Mouse (Mus musculus) mesoderm, embryonic 11.5 days (tissue): ENCODE measurements around the gene Fam20c.

Experiments
- DNase-seq: peaks from one replicate; pipeline ENCODE4 v3.0.0-alpha.2; 2012; ENCODE audit warnings: low read depth, low spot score

Gene Fam20c

DNA sequence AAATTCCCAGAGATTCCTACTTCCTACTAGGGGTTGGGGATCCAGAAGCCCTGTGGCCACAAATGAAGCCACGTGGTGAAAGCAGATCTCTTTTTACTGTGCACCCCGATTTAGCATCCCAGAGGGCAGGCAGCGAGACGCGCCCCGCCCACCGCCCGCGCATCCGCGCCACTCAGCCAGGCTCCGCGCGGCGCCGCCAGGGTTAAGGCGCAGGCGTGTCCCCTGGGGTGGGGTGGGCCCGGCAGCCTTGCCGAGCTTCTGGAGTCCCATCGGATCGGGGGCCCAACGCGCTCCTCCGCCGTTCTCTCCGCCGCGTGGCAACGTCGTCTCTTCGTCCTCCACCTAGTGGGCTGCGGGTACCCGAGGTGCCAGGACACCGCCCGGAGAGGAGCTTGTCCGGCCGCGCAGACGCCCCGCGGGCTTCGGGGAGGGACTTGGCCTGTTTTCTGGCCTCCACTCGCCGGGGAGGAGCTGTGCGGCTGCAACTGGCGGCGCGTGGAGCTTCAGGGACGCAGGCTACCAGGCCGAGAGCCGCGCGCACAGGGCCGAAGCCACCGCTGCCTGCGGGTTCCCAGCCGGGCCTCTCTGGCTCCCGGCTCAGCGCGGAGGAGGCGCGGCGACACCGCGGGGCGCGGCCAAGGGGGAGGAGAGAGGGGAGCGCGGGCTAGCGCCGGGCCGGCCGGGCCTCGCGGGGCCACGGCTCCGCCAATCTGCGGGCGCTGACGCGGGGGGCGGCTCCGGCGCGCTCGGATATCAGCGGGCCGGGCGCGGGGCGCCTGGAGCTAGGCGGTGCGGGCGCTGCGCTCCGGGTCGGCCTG, at the start of gene Fam20c:
Gene Fam20c (plus strand): TSS at position 212 of the 818 bp plus-strand sequence.
- DNase-seq = peak; percentile 77

DNA sequence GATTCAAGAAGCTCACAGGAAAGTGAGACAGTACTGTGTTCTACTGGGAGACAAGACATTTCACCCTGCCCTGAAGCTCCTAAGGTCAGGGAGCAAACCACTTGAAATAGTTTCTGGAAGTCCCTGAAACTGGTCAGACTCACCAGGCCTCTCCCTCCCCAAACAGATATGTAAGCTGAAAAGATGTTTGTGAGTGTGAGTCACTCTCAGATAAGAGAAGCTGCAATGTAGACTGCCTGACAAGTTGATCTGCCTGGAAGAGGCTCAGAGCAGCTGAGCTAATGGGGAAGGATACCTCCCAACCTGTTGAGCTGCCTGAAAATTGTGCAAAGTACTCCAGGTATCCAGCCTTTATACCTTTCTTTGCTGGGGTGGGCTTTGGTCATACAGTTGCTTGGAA, 46.9 kb upstream of the Fam20c start:
- DNase-seq = no peak

DNA sequence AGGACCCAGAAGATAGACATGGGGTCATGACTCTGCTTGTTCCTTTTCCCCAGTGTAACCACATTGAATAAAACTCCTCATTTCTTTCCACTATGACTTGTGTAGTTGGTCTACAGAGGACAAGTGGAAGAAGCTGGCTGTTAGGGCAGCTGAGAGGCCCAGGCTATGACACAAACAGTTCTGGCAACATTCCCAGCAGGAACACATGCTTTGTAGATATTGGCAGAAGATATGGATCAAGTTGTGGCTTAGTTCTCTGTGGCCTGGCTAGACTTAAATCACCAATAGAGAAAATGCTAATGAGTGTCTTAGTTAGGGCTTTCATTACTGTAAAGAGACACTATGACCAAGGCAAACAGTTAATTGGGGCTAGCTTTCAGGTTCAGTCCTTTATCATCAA, 45.7 kb upstream of the Fam20c start:
- no peak for DNase-seq

DNA sequence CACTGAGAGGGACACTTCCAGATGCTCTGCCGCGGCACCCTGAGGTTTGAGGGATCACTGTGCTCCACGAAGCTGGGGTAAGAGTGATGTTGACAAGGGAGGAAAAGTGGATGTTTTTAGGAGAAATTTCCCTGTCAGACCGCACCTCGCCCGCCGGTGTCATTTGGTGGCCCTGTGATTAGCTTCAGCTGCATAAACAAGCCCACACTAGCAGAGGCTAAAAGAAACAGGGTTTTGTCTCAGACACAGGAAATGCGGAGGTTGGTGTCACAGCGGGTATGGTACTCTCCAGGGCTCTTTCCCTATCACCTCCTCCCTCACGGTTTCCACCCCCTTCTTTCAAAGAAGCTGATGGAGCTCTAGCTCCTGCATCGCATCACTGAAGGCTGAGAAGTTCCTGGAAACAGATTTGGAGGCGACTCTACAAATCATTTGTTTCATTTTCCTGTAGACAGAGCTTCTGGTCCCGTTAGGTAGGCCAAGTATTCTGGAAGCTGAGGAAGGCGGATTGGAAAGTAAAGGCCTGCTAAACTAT, 38.7 kb upstream of the Fam20c start:
- no peak for DNase-seq

DNA sequence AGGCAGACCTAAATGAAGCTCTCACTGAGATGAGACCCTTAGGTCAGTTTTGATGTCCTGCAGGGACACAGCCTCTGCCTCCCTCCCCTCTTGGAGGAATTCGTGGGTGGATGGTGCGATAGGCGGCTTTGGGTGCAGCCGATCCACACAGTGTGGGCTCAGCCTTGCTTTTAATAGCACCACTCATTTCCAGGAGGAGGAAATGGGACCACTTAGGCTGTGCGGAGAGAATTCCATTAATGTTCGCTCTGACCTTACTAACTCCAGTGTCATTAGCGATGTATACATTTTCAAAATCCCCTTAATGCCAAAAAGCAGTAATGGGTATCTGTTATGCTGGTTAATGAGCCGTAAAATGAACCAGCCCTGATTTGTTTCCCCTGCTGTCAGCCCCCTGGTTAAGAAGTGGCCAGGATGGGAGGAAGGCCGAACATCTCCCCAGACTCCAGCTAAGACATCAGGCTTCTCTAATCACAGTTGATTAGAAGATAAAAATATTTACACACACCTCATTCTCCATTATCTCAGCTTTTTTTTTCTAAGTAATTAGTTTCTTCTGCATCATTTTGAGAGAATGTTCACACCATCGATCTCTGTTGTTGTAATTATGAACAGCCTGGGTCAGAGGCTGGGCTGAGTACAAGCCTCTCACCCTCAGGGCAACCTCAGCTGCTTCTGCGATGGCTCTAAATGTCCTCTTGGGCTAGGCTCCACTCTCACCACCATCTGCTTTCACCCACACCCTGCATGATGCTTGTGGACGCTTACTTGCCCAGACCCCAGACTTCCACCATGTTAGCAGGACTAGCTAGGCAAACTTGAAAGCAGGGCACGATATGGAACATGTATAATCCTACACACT, 33.8 kb upstream of the Fam20c start:
- DNase-seq = peak; percentile 34

DNA sequence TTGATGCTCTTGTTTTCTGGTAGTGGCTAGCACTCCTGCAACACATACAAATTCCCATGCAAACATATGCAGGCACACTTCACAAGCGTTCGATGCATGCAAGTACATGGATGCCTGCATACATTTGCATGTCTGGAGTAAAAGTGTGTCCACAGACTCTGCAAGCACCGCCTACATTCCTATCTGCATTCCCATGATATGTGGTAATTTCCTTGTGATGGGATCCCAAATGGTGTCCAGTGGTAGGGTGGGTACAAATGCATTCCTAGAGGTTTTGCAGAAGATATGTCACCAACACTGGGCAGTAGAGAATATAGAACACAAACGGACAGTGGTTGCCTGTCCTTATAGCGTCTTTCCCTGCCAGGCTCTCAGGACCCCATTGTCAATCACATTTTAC, 29.9 kb upstream of the Fam20c start:
- no peak for DNase-seq

DNA sequence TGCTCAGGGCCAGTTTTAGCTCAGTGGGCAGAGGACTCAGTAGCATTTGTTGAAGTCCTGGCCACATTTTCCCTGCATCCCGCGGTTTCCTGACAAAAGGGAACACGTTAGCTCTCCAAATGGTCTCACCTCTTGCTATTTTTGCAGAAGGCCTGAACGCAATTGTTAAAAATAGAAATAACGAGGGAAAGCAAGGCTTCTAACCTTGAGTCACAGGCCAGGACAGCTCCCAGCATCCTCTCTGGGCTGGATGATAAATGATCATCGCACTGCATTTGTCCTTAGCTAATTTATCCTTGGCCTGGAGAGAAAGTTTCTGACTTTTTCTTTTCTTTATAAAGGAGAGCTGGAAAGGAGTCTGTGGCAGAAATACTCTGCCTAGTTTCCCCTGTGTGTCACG, 29.2 kb upstream of the Fam20c start:
- no peak for DNase-seq

DNA sequence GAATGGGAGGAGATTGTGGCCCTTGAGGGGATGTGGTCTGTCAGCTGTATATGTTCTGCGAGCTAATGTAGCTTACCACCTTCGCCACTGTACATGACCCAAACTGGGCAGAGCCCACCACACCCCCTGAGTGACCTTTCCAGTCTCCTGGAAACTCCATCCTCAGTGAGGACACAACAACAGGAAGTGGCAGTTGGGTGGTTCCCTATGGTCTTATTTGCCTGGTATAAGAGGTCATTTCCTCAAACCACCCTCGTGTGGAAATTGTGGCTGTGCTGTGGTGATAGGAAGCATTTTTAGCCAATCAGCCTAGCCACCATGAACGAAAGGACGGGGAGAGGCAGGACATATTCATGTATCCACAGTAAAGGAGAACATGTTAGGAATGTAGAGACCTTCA, 23.5 kb upstream of the Fam20c start:
- DNase-seq = no peak

DNA sequence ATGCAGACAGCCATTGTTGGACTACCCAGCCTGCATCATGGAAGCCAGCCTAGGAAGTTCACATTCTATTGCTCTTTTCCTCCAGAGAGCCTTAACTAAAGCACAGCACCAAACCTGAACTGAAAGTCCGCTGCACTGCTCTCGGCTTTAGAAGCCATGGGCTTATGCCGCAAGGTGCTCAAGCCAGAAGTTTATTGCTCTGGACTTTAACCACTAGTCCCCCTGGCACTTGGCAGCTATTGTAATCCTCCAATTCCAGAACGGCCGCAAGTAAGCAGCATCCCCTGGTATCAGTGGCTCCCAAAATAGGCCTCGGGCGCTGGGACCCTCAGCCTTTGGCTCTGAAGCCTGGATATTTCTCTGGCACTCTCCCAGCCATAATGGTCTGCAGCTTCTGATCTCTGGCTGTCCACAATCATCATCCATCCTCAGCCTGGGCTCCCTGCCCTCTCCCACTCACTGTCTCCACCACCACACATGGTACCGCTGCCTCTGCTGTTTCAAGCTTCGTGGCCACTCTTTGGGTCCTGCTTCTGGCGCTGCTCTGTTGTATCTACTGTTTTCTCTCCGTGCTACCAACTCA, 20.9 kb upstream of the Fam20c start:
- no peak for DNase-seq

DNA sequence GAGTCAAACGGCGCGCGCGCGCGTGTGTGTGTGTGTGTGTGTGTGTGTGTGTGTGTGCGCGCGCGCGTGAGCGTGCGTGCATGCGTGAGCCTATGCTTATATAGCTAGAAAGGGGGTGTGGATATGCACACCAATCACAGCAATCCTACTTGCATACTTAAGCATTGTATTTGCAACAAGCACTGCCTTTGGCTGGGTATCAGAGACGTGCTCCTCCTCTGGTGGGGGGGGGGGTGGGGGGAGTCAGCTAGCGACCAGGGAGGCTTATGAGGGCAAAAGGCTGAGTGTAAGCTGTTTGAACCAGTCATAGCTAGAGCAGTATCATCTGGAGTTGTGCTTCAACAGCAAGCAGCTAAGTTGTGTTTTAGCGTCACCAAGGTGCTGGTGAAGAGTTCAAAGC, 20.3 kb upstream of the Fam20c start:
- no peak for DNase-seq

DNA sequence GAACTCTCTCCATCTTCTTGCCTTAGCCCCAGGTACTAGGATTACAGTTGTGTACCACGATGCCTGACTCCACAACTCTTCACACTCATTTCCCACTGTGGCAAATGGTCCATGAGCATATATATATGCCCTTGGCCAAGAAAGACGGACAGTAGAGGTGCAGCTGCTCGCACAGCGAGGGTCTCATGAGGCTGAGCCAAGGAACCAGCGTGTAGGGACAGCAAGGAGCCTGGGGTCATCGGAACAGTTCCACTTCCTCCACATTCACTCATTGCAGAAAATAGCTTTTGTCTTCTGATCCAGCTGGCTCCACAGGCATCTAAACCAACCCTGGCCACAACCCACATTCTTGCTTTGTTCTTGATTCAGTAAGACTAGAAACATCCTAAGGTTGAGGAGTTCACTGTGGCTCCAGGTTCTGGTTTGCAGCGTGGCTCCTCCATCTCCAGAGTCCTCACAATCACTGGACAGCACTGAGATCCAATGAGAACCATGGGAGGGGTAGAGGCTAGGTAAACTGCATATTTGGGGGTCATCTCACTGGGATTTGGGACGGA, 19.0 kb upstream of the Fam20c start:
- no peak for DNase-seq

DNA sequence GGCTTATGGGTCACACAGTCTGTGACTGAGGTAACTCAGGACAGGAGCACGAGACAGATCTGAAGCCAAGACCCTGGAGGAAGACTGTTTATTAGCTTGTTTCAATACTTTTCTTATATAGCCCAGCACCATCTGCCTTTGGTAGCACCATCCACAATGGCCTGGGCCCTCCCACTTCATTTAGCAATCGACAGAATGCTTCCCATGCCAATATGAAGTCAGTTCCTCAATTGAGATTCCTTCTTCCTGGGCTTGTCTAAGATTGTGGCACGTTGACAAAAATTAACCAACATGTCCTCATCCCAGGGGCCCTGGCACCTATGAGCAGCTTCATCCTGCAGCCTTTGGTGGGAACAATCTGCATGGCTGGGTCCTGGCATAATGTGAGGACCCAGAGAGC, 14.2 kb upstream of the Fam20c start:
- no peak for DNase-seq

DNA sequence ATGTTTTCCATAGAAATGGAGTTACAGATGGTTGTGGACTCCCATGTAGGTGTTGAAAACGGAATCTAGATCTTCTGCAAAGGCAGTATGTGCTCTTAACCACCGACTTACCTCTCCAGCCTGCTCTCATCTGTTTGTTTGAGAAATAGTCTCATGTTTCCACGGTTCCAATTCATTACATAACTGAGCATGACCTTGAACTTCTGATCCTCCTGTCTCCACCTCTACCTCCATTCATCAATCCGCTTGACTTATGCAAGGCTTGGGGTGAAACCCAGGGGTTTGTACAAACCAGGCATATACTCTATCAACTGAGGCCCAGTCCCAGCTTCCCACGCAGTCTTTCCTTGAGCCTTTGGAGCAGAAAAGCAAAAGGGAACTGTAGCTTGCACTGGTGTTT, 12.8 kb upstream of the Fam20c start:
- DNase-seq = no peak

DNA sequence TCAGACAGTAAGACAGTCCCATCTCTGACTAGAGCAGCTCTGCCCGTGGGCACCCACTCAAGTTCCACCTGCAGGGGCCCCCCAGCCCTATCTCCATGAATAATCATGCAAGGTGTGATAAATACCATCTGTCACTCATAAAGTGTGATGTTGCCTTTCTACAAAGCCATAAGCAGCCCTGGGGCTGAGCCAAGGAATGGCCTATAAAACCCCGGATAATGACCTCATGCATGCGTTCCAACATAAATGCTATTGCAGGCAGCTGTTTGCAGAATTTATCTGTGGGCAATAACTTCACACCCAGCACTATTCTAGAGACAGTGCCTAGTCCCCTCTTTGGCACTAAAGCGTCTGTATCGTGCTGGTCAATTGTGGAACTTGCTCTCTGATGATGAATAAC, 12.0 kb upstream of the Fam20c start:
- DNase-seq = no peak

DNA sequence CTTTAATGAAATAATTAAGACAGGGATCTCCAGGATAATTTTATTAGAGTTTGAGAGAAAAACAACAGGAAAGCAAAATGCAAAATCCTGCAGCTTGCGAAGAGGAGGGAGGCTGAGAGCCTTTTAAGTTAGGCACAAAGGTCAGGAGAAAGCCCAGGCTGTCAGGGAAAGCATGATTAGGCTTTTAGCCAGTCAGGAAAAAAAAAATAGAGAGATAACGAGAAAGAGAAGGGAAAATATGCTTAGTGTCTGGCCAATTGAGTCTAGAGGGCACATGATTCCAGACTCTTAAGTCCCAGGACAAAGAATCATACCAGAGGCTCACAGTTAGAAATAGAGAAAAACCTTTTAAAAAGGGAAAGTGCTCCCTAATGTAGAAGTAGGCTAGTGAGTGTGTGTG, 10.7 kb upstream of the Fam20c start:
- DNase-seq = no peak

DNA sequence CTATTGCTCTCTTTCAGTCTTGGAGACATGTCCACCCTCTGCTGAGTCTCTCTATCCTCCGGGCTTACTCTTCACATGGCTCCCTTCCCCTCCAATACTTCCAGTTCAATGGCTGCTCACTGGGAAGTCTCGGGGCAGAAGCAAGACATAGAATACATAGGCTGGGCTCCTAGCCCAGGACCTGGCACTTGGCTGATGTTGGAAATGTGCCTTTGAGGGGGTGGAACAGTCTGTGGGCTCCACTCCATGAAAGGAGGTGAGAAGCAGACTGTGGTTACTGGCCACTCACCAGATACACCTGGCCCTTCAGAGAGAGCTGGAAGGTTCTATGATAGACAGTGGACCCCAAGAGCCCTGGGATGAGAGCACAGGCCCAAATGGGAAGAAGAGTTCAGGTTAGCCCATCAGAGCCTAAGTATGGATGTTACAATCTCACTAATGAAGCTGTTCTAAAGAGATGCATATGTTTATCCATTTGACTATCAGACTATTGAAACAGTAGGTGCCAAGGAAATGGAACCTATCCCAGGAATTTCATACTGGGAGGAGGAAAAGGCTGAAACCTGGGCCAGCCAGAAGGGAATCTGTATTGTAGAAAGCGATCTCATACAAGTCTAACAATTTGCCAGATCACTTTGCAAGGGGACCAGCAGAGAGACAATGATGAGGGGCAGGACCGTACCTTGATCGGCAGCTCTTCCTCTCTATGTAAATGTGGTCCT, 8.8 kb upstream of the Fam20c start:
- DNase-seq = no peak

DNA sequence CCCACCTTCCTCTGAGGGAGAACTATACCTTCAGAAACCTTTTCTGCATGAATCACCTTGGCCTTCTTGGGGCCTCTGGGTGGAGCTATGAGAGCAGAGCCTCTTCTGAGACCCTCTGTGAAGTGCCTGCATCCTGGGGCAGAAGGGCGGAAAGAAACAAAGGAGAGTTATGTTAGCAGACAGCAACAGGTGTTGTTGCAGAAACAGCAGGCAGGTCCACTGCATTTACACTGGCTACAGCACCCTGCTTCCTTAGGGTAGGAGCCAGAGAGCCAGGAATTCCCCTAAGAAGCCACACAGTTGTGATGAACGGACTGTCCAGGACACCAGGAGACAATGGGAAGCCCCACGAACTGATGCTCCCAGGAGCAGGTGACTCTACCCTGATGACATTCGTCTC, 1.0 kb upstream of the Fam20c start:
- DNase-seq = no peak

DNA sequence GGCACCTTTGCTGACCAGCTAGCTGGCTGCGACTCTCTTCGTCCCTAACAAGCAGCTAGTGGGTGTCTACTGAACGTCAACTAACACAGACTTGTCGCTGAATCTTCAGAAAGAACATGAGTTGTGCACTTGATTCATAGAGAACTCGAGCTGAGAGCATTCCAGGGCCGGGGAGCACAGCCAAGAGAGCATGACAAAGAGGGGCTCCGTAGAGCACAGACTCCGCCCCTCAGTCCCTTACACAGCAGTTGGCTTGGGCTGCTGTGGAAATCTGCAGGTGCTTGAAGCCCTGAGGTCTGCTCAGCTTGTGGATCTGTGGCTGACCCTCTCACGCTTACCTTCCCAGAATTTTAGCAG, 390 bp upstream of the Fam20c start:
- peak; percentile 23 for DNase-seq

DNA sequence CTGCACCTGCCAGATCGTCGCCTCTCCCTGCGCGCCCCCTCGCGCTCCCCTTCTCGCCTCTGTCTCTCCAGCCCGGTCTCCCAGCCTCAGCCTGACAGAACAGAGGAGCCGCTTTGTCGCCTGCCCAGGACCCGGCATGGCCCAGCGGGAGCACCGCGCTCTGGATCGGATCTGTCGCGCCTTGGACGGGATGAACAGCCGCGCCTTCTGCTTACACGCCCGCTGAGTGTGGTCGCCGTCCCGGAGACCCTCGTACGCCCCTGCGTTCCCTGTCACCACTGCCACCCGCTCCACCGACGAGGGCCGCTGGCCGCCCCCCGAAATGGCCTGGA, 773 bp downstream of the Fam20c start:
- DNase-seq = no peak

DNA sequence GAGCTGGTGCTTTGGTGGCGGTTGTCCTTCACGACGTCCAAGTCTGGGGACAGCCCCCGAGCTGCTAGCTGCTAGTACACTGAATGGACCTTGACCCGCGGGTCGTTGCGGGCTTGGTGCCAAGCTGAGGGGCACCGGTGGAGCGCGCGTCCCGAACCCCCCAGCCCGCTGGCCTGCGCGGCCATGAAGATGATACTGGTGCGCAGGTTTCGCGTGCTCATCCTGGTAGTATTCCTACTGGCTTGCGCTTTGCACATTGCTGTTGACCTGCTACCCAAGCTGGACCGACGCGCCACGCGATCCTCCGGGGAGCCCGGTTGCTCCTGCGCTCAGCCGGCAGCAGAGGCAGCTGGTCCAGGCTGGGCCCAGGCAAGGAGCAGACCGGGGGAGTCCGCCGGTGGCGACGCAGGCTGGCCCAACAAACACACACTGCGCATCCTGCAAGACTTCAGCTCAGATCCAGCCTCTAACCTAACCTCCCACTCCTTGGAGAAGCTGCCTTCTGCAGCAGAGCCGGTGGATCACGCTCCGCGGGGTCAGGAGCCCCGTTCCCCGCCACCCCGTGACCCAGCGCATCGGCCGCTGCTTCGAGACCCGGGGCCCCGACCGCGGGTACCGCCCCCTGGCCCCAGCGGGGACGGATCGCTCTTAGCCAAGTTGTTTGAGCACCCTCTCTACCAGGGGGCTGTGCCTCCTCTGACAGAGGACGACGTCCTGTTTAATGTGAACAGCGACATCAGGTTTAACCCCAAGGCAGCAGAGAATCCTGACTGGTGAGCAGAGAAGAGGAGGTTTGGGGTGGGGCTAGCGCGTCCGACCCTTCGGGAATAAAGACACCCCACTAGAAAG, 1.4 kb downstream of the Fam20c start:
- peak; percentile 34 for DNase-seq
